Mouse (Mus musculus): ENCODE results near the gene Rassf1. TPM values are rescaled to one million over a fixed set of nuclear protein-coding genes. Genes with fewer than 3 reads are reported as not detected.
A peak's percentile ranks its signal among the peaks of the same experiment; 100 is the strongest.

Rassf1 gene
- polyA plus RNA-seq, 1 experiment from 2014 or later: 55.6 TPM

GRCm38 (mm10) chr9:107541474-107542351, 9.6 kb upstream of the Rassf1 start, which contains the start of the genes Cyb561d2 and Nprl2:
TSS of gene Cyb561d2 (minus strand) at chr9:107542193.
TSS of gene Nprl2 (plus strand) at chr9:107542226.
- Histone ChIP-seq H3K27ac (0 out of 2 replicates have a peak within 1 kb of the TSS, but pooled peaks have one; percentile 52), H3K9me3 (no peaks in the 10 kb centered on the region), H3K27me3 (no peaks in the 10 kb centered on the region), H3K4me1 (peaks cover 25% of the 10 kb centered on the region), H3K9ac (peak within 1 kb of the TSS; percentile 58), H3K4me2 (replicated peaks) (peak within 1 kb of the TSS; percentile 80), H3K36me3 (peaks cover 48% of the 10 kb centered on the region), H3K4me3 (peak within 1 kb of the TSS; percentile 50)
- peak; percentile 74 for ATAC-seq (ENCODE audit: insufficient number of reproducible peaks, insufficient read depth, low FRiP score, low TSS enrichment)
- 2% methylated on average over 46 of the region's 46 CpGs for WGBS

GRCm38 (mm10) chr9:107542352-107542686, 9.0 kb upstream of the Rassf1 start:
- peak overlapping the region; percentile 80 for H3K4me2 ChIP-seq (replicated peaks)
- WGBS: under 1% methylated on average over 11 of the region's 11 CpGs
- H3K4me3 ChIP-seq: peak overlapping the region; percentile 50
- peaks cover 47% of the 10 kb centered on the region for H3K36me3 ChIP-seq
- ATAC-seq (ENCODE audit: insufficient number of reproducible peaks, insufficient read depth, low FRiP score, low TSS enrichment): no peak
- H3K27me3 ChIP-seq: no peaks in the 10 kb centered on the region
- H3K9ac ChIP-seq: peak overlapping the region; percentile 58
- H3K9me3 ChIP-seq: no peaks in the 10 kb centered on the region
- H3K27ac ChIP-seq: 0 out of 2 replicates have a peak overlapping the region, but pooled peaks have one; percentile 52
- peaks cover 26% of the 10 kb centered on the region for H3K4me1 ChIP-seq

GRCm38 (mm10) chr9:107542721-107543120, 8.6 kb upstream of the Rassf1 start:
- H3K9ac ChIP-seq: peak overlapping the region; percentile 58
- WGBS: 52% methylated on average over 8 of the region's 8 CpGs
- 0 out of 2 replicates have a peak overlapping the region, but pooled peaks have one; percentile 52 for H3K27ac ChIP-seq

GRCm38 (mm10) chr9:107543299-107543698, 8.1 kb upstream of the Rassf1 start:
- 86% methylated on average over 11 of the region's 11 CpGs for WGBS
- H3K4me2 ChIP-seq (replicated peaks): peak overlapping the region; percentile 80

More at GRCm38 (mm10) chr9:107542721-107543120, 8.6 kb upstream of the Rassf1 start:
- Histone ChIP-seq H3K27me3 (no peaks in the 10 kb centered on the region), H3K36me3 (peaks cover 46% of the 10 kb centered on the region), H3K4me2 (replicated peaks) (peak overlapping the region; percentile 80), H3K4me1 (peaks cover 30% of the 10 kb centered on the region), H3K9me3 (no peaks in the 10 kb centered on the region), H3K4me3 (peak overlapping the region; percentile 50)
- no peak for ATAC-seq (ENCODE audit: insufficient number of reproducible peaks, insufficient read depth, low FRiP score, low TSS enrichment)

GRCm38 (mm10) chr9:107544196-107544700, 7.1 kb upstream of the Rassf1 start:
- no peak overlapping the region for H3K4me3 ChIP-seq
- 92% methylated on average over 17 of the region's 17 CpGs for WGBS
- H3K9me3 ChIP-seq: no peaks in the 10 kb centered on the region
- no peak overlapping the region for H3K4me2 ChIP-seq (replicated peaks)
- no peaks in the 10 kb centered on the region for H3K27me3 ChIP-seq
- H3K4me1 ChIP-seq: peaks cover 30% of the 10 kb centered on the region
- no peak overlapping the region for H3K9ac ChIP-seq
- H3K27ac ChIP-seq: no peak overlapping the region
- ATAC-seq (ENCODE audit: insufficient number of reproducible peaks, insufficient read depth, low FRiP score, low TSS enrichment): no peak
- peaks cover 31% of the 10 kb centered on the region for H3K36me3 ChIP-seq

More at GRCm38 (mm10) chr9:107543299-107543698, 8.1 kb upstream of the Rassf1 start:
- Histone ChIP-seq H3K4me3 (no peak overlapping the region), H3K36me3 (peaks cover 40% of the 10 kb centered on the region), H3K9me3 (no peaks in the 10 kb centered on the region), H3K9ac (no peak overlapping the region), H3K27ac (no peak overlapping the region), H3K4me1 (peaks cover 30% of the 10 kb centered on the region), H3K27me3 (no peaks in the 10 kb centered on the region)
- ATAC-seq (ENCODE audit: insufficient number of reproducible peaks, insufficient read depth, low FRiP score, low TSS enrichment): no peak

- H3K4me2 ChIP-seq (replicated peaks): no peak overlapping the region
- ATAC-seq (ENCODE audit: insufficient number of reproducible peaks, insufficient read depth, low FRiP score, low TSS enrichment): no peak
- 0 out of 2 replicates have a peak, but pooled peaks cover 3% of the 10 kb centered on the region for H3K27me3 ChIP-seq
- H3K9me3 ChIP-seq: no peaks in the 10 kb centered on the region
- H3K4me3 ChIP-seq: no peak overlapping the region
- peaks cover 30% of the 10 kb centered on the region for H3K4me1 ChIP-seq
- WGBS: 93% methylated on average over 12 of the region's 12 CpGs
- peaks cover 26% of the 10 kb centered on the region for H3K36me3 ChIP-seq
- H3K27ac ChIP-seq: no peak overlapping the region
- no peak overlapping the region for H3K9ac ChIP-seq
Measured at GRCm38 (mm10) chr9:107544729-107545128, 6.6 kb upstream of the Rassf1 start.

- 85% methylated on average over 10 of the region's 10 CpGs for WGBS
- H3K9ac ChIP-seq: no peak overlapping the region
- no peaks in the 10 kb centered on the region for H3K9me3 ChIP-seq
- no peak overlapping the region for H3K27ac ChIP-seq
- no peak for ATAC-seq (ENCODE audit: insufficient number of reproducible peaks, insufficient read depth, low FRiP score, low TSS enrichment)
- H3K4me3 ChIP-seq: no peak overlapping the region
- no peak overlapping the region for H3K4me2 ChIP-seq (replicated peaks)
- peaks cover 30% of the 10 kb centered on the region for H3K4me1 ChIP-seq
- 0 out of 2 replicates have a peak, but pooled peaks cover 6% of the 10 kb centered on the region for H3K27me3 ChIP-seq
- H3K36me3 ChIP-seq: peaks cover 21% of the 10 kb centered on the region
Measured at GRCm38 (mm10) chr9:107545199-107545598, 6.2 kb upstream of the Rassf1 start.

GRCm38 (mm10) chr9:107545602-107546001, 5.8 kb upstream of the Rassf1 start:
- H3K9me3 ChIP-seq: no peaks in the 10 kb centered on the region
- H3K27ac ChIP-seq: no peak overlapping the region
- no peak overlapping the region for H3K9ac ChIP-seq
- H3K27me3 ChIP-seq: peaks cover 10% of the 10 kb centered on the region; the same call in 1 of the 2 replicates
- no peak overlapping the region for H3K4me3 ChIP-seq
- H3K4me2 ChIP-seq (replicated peaks): no peak overlapping the region
- peaks cover 20% of the 10 kb centered on the region for H3K36me3 ChIP-seq
- 12% methylated on average over 3 of the region's 3 CpGs for WGBS
- H3K4me1 ChIP-seq: peaks cover 32% of the 10 kb centered on the region
- ATAC-seq (ENCODE audit: insufficient number of reproducible peaks, insufficient read depth, low FRiP score, low TSS enrichment): no peak

- peaks cover 20% of the 10 kb centered on the region for H3K36me3 ChIP-seq
- peaks cover 38% of the 10 kb centered on the region for H3K4me1 ChIP-seq
- H3K9ac ChIP-seq: 0 out of 2 replicates have a peak within 1 kb of the TSS, but pooled peaks have one; percentile 5
- peaks cover 13% of the 10 kb centered on the region; the same call in 1 of the 2 replicates for H3K27me3 ChIP-seq
- H3K4me3 ChIP-seq: 0 out of 2 replicates have a peak within 1 kb of the TSS, but pooled peaks have one; percentile 12
- 4% methylated on average over 20 of the region's 20 CpGs for WGBS
- no peak within 1 kb of the TSS for H3K27ac ChIP-seq
- H3K4me2 ChIP-seq (replicated peaks): peak within 1 kb of the TSS; percentile 41
- H3K9me3 ChIP-seq: no peaks in the 10 kb centered on the region
- peak; percentile 48; the same call in 1 of the 2 replicates for ATAC-seq (ENCODE audit: insufficient number of reproducible peaks, insufficient read depth, low FRiP score, low TSS enrichment)
Measured at GRCm38 (mm10) chr9:107547026-107547425, 4.3 kb upstream of the Rassf1 start, which contains the start of gene Zmynd10. TSS of gene Zmynd10 (plus strand) at chr9:107547298.

GRCm38 (mm10) chr9:107547957-107548356, 3.4 kb upstream of the Rassf1 start:
- Histone ChIP-seq H3K4me3 (no peak overlapping the region), H3K4me2 (replicated peaks) (no peak overlapping the region), H3K9me3 (no peaks in the 10 kb centered on the region), H3K27ac (no peak overlapping the region), H3K36me3 (peaks cover 20% of the 10 kb centered on the region), H3K27me3 (peaks cover 13% of the 10 kb centered on the region; the same call in 1 of the 2 replicates), H3K4me1 (peaks cover 40% of the 10 kb centered on the region), H3K9ac (no peak overlapping the region)
- no peak for ATAC-seq (ENCODE audit: insufficient number of reproducible peaks, insufficient read depth, low FRiP score, low TSS enrichment)
- 76% methylated on average over 5 of the region's 5 CpGs for WGBS

- Histone ChIP-seq H3K9ac (no peak overlapping the region), H3K9me3 (no peaks in the 10 kb centered on the region), H3K4me2 (replicated peaks) (no peak overlapping the region), H3K36me3 (peaks cover 16% of the 10 kb centered on the region), H3K27ac (no peak overlapping the region), H3K4me1 (peaks cover 46% of the 10 kb centered on the region), H3K27me3 (peaks cover 13% of the 10 kb centered on the region; the same call in 1 of the 2 replicates), H3K4me3 (no peak overlapping the region)
- ATAC-seq (ENCODE audit: insufficient number of reproducible peaks, insufficient read depth, low FRiP score, low TSS enrichment): no peak
- WGBS: 88% methylated on average over 10 of the region's 10 CpGs
Measured at GRCm38 (mm10) chr9:107548820-107549219, 2.5 kb upstream of the Rassf1 start.

Measured in embryonic facial prominence, embryonic 12.5 days (tissue).